Mouse (Mus musculus): ENCODE measurements around the gene Gm10320. TPM values are rescaled to one million over a fixed set of nuclear protein-coding genes. Genes with fewer than 3 reads are reported as not detected.

Gm10320 gene
- polyA plus RNA-seq, 1 experiment: 0.69 TPM

DNA sequence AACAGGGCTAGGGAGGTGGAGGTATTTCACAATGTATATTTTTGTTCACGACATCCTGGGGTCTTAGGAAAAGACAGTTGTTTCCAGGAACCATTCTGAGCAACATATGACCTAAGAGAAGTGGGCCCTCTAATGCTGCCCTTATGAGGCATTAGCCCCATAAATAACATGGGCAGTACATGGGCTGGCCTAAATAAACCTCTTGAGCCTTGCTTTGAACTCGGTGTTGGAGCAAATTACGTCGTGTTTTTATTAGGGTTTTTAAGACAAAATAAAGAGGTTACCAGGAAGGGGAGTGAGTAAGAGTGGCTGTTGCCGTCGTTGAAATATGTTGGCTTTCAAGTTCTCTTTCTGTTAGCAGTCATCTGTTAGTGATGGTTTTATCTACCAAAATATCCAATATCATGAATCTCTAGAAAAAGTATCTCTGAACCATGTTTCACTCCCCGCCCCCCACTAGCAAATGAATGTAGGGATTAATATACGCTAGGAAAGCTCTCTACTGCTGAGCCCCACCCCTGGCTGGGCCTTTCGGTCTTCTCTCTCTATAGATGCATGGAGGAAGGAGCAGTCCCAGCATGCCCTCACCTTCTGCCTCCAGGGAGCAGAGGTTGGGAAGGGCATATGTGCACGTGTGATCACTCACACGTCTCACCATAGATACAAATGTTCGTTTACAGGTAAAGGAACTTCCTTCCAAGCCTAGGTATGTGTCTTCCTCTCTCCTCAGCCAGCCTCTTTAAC is 37.4 kb downstream of the Gm10320 start:
- Histone ChIP-seq H3K27ac (ENCODE audit: insufficient read depth, low read length) (no peak overlapping the region), H3K4me3 (ENCODE audit: insufficient read depth, low read length) (no peak overlapping the region), H3K4me1 (ENCODE audit: control insufficient read depth, insufficient read depth, low read length) (no peaks in the 10 kb centered on the region)
- no peak for TF ChIP-seq CTCF (IDR thresholded peaks at IDR 0.05; ENCODE audit: extremely low read depth, insufficient read depth, low read length)

DNA sequence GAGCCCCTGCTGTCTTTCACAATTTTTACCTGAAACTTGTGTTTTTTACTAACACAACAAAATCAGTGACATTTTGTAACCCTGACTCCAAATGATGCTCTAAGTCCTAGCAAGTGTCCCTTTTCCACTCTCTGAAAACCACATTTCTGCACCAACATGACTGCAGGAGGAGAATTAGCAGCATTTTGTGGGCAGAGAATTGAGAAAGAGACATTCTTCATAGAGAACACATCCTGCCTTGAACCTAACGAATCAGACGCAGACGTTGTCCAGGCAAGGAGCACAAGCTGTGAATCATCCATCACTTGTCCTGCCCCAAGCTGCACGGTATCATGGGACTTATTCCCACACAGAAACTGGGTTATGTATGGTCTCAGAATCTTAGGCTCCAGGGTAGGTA is 38.7 kb downstream of the Gm10320 start:
- Histone ChIP-seq H3K4me1 (ENCODE audit: control insufficient read depth, insufficient read depth, low read length) (no peaks in the 10 kb centered on the region), H3K27ac (ENCODE audit: insufficient read depth, low read length) (no peak overlapping the region), H3K4me3 (ENCODE audit: insufficient read depth, low read length) (no peak overlapping the region)
- TF ChIP-seq POLR2A (IDR thresholded peaks at IDR 0.05; ENCODE audit: extremely low read depth, insufficient read depth, low read length): no peak
- TF ChIP-seq CTCF (IDR thresholded peaks at IDR 0.05; ENCODE audit: extremely low read depth, insufficient read depth, low read length): no peak

DNA sequence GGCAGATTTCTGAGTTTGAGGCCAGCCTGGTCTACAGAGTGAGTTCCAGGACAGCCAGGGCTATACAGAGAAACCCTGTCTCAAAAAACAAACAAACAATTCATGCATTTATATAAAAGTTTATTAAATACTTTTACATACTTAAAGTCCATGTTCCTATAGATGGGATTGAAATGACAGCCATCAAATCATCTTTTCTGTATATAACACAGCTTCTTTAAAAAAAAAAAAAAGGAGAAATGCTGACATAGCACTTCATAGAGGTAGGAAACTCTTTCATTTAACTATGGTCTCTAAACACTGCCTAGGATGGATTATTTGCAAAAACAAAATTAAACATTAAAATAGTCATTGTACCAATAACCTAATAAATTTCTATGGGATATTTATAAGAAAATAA is 43.1 kb downstream of the Gm10320 start:
- H3K4me1 ChIP-seq (ENCODE audit: control insufficient read depth, insufficient read depth, low read length): no peaks in the 10 kb centered on the region
- H3K27ac ChIP-seq (ENCODE audit: insufficient read depth, low read length): no peak overlapping the region
- TF ChIP-seq CTCF (IDR thresholded peaks at IDR 0.05; ENCODE audit: extremely low read depth, insufficient read depth, low read length) (no peak), POLR2A (IDR thresholded peaks at IDR 0.05; ENCODE audit: extremely low read depth, insufficient read depth, low read length) (no peak)
- no peak overlapping the region for H3K4me3 ChIP-seq (ENCODE audit: insufficient read depth, low read length)

DNA sequence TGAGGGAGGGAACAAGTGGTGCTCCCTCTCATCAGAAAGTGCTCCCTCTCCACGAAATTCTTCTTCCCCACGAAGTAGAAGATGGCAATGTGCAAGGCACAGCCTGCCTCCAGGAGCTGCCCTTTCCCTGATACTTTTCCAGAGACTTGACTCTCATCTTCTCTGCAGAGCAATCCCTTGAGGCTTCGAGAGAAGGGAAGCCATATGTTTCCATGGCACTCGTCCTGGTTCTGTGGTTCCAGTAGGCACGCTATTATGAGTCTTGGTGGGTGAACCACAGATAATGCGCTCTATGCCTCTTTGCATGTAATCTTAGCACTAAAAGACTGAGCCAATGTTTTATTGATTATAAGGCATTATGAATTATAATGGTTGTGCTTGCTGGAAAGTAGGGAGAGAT is 44.1 kb downstream of the Gm10320 start:
- TF ChIP-seq POLR2A (IDR thresholded peaks at IDR 0.05; ENCODE audit: extremely low read depth, insufficient read depth, low read length) (no peak), CTCF (IDR thresholded peaks at IDR 0.05; ENCODE audit: extremely low read depth, insufficient read depth, low read length) (no peak)
- no peak overlapping the region for H3K4me3 ChIP-seq (ENCODE audit: insufficient read depth, low read length)
- H3K27ac ChIP-seq (ENCODE audit: insufficient read depth, low read length): no peak overlapping the region
- no peaks in the 10 kb centered on the region for H3K4me1 ChIP-seq (ENCODE audit: control insufficient read depth, insufficient read depth, low read length)

DNA sequence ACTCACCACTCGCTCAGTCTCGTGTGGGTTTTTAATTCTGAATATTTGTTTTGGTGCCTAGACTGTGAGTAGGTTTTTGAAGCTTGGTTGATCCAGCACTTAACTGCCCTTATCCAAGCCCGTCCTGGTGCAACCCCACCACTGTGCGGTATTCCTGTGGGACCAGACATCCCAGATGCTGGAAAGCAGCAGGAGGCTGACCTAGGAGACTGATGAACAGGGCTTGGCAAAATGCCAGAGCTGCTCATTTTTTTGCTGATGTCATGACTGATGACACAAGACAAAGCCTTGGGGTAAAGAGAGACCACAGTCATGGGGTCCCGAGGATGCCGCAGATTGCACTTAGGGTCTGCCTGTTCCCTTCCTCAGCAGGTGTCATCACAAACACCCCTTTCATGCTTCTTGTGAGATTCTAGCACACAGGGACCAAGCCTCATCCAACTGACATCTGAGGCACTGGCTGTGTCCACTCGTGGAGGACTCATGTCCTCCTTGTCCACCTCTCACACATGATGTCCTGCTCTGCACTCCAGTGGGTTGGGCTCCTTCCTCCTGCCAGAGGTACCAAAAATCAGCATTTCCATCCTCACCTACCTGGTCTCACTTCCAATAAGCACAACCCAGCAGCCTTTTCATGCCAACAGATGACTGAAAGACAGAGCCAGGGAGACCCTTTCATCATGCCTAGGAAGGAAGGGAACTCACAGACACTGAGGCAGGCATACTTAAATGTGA is 46.2 kb downstream of the Gm10320 start:
- no peak overlapping the region for H3K4me3 ChIP-seq (ENCODE audit: insufficient read depth, low read length)
- H3K4me1 ChIP-seq (ENCODE audit: control insufficient read depth, insufficient read depth, low read length): no peaks in the 10 kb centered on the region
- H3K27ac ChIP-seq (ENCODE audit: insufficient read depth, low read length): no peak overlapping the region
- TF ChIP-seq CTCF (IDR thresholded peaks at IDR 0.05; ENCODE audit: extremely low read depth, insufficient read depth, low read length): no peak
- no peak for TF ChIP-seq POLR2A (IDR thresholded peaks at IDR 0.05; ENCODE audit: extremely low read depth, insufficient read depth, low read length)

DNA sequence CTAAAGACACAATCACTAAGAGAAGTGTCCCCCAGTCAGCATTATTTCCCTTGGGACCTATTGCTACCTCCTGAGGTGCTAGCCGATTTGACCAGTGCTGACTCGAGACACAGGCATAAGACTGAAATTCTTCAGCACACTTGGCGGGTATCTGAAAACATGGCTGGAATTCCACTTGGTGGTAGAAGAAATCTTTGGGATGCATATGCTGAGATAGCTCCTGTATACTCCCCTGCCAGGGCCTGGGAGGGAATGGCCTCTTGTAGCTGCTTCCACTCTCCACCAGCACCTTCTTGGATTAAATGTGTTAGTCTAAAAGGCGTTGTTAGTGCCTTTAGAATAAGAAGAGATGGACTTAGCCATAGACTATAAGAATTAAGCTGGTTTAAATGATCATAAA is 50.8 kb downstream of the Gm10320 start:
- H3K4me1 ChIP-seq (ENCODE audit: control insufficient read depth, insufficient read depth, low read length): no peaks in the 10 kb centered on the region
- H3K4me3 ChIP-seq (ENCODE audit: insufficient read depth, low read length): no peak overlapping the region
- TF ChIP-seq CTCF (IDR thresholded peaks at IDR 0.05; ENCODE audit: extremely low read depth, insufficient read depth, low read length) (no peak), POLR2A (IDR thresholded peaks at IDR 0.05; ENCODE audit: extremely low read depth, insufficient read depth, low read length) (no peak)
- H3K27ac ChIP-seq (ENCODE audit: insufficient read depth, low read length): no peak overlapping the region

DNA sequence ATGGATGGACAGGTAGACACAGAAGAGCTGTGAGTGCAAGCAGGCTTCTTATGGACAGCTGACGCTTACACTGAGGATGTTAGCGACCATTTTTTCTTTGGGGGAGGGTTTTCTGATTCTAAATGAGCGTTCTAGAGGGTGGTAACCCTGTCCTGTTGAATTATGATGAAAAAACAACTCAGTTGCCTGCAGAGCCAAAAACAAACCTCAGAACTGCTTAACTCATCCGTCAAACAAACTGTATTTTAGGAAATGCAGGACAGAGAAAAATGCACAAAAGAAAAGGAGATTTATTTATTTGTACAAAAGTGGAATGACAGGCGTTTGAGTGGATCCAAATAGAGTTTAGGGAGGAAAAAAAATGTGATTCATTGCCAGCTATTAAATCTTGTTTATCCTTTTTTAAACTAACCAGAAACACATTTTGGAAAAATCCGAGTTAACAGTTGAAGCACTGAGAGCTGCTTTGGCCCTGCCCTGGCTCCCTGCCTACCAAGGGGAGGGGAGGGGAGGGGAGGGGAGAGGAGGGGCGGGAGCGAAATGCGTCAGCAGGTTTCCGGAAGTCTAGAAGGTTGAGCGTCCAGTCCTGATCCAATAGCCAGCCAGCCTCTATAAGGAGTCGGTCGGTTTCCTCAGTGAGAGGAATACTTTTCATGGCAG is 51.4 kb downstream of the Gm10320 start:
- TF ChIP-seq POLR2A (IDR thresholded peaks at IDR 0.05; ENCODE audit: extremely low read depth, insufficient read depth, low read length) (no peak), CTCF (IDR thresholded peaks at IDR 0.05; ENCODE audit: extremely low read depth, insufficient read depth, low read length) (no peak)
- H3K4me1 ChIP-seq (ENCODE audit: control insufficient read depth, insufficient read depth, low read length): no peaks in the 10 kb centered on the region
- no peak overlapping the region for H3K4me3 ChIP-seq (ENCODE audit: insufficient read depth, low read length)
- H3K27ac ChIP-seq (ENCODE audit: insufficient read depth, low read length): no peak overlapping the region

Other genes starting within 250 kb of the Gm10320 start
- gene Utp15, start 229.0 kb downstream of the Gm10320 start, polyA plus RNA-seq (2012; rRNA removed): 20.1 and 22.6 TPM in 2 replicates
- gene Ankra2, start 228.9 kb downstream of the Gm10320 start, polyA plus RNA-seq (2012; rRNA removed): 50.5 and 51.9 TPM in 2 replicates
- gene Gm21976, start 212.1 kb downstream of the Gm10320 start, polyA plus RNA-seq (2012; rRNA removed): not detected in 2 replicates
- gene Btf3, start 175.0 kb downstream of the Gm10320 start, polyA plus RNA-seq (2012; rRNA removed): 283 and 307 TPM in 2 replicates
- 0.59 and 1.0 TPM in 2 replicates for gene Foxd1, start 137.8 kb downstream of the Gm10320 start, polyA plus RNA-seq (2012; rRNA removed)
- gene Tmem174, start 145.4 kb upstream of the Gm10320 start, polyA plus RNA-seq (2012; rRNA removed): 0.19 and 0.25 TPM in 2 replicates
- 0.10 and 0.23 TPM in 2 replicates for gene Tmem171, start 202.8 kb upstream of the Gm10320 start, polyA plus RNA-seq (2012; rRNA removed)

Data from cortical plate, adult 2 months (tissue).